Mouse (Mus musculus) heart, postnatal 36 days (tissue): Measurements from ENCODE around the gene Sacm1l. TPM values are rescaled to one million over a fixed set of nuclear protein-coding genes. Genes with fewer than 3 reads are reported as not detected.
A peak's percentile ranks its signal among the peaks of the same experiment; 100 is the strongest.

Experiments
- DNase-seq, 2 experiments: peaks; one replicate each; pipeline ENCODE4 v3.0.0; 2021 to 2022
- intact Hi-C: fragments of 180-260 bp; cut with DNase I; formaldehyde crosslinking; loops from one replicate; pipeline ENCODE4 v1.15.1; 2025
- total RNA-seq, 2 experiments: library from RNA; stranded (reverse); gene quantifications; 2 replicates each; pipeline ENCODE4 v1.2.3; 2021

Sacm1l gene
- total RNA-seq, 2 experiments from 2014 or later = 32.2 to 32.9 TPM

GRCm38 (mm10) chr9:123538189-123538588 is 8.6 kb downstream of the Sacm1l start:
- intact Hi-C loops = no loop called here

GRCm38 (mm10) chr9:123539093-123539492 is 9.5 kb downstream of the Sacm1l start:
- DNase-seq = no peak
- intact Hi-C loops = no loop called here

More at GRCm38 (mm10) chr9:123538189-123538588, 8.6 kb downstream of the Sacm1l start:
- no peak for DNase-seq

GRCm38 (mm10) chr9:123539823-123540222 is 10.3 kb downstream of the Sacm1l start:
- no peak for DNase-seq

GRCm38 (mm10) chr9:123554599-123554998 is 25.0 kb downstream of the Sacm1l start:
- intact Hi-C loops = no loop called here

More at GRCm38 (mm10) chr9:123539823-123540222, 10.3 kb downstream of the Sacm1l start:
- intact Hi-C loops = no loop called here

GRCm38 (mm10) chr9:123577360-123578192 is 48.0 kb downstream of the Sacm1l start:
- DNase-seq = no peak
- intact Hi-C loops = no loop called here

More at GRCm38 (mm10) chr9:123554599-123554998, 25.0 kb downstream of the Sacm1l start:
- no peak for DNase-seq

- DNase-seq = no peak
- intact Hi-C loops = no loop called here
Observed at GRCm38 (mm10) chr9:123589240-123589910, 59.8 kb downstream of the Sacm1l start.

DNA sequence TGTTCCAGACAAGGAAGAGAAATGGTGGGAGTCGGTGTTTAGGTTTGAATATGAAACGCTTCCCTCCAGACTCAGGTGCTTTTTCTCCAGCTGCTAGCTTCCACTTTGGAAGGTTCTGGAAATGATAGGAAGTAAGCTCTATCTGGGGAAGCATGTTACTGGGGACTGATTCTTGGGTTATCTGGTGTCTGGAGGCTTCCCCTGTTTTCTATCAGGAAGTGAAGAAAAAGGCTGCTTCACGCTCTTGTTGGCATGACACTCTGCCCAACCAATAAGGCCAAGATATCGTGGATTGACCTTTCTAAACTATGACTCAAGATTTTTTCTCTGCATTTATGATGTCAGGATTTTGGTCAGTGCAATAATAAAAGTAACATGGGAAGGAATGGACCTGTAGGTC is 65.6 kb downstream of the Sacm1l start:
- DNase-seq = no peak
- intact Hi-C loops = no loop called here

- intact Hi-C loops = no loop called here
- no peak for DNase-seq
Observed at GRCm38 (mm10) chr9:123596910-123597309, 67.4 kb downstream of the Sacm1l start.

- intact Hi-C loops = no loop called here
- no peak for DNase-seq
Observed at GRCm38 (mm10) chr9:123597376-123597775, 67.8 kb downstream of the Sacm1l start.

GRCm38 (mm10) chr9:123601529-123601928 is 72.0 kb downstream of the Sacm1l start:
- intact Hi-C loops = no loop called here
- DNase-seq = no peak

GRCm38 (mm10) chr9:123620311-123621098 is 90.9 kb downstream of the Sacm1l start:
- DNase-seq = no peak
- intact Hi-C loops = no loop called here

- no peak for DNase-seq
- intact Hi-C loops = no loop called here
Observed at GRCm38 (mm10) chr9:123624741-123625140, 95.2 kb downstream of the Sacm1l start.

GRCm38 (mm10) chr9:123625821-123626220 is 96.3 kb downstream of the Sacm1l start:
- DNase-seq = no peak
- intact Hi-C loops = no loop called here

DNA sequence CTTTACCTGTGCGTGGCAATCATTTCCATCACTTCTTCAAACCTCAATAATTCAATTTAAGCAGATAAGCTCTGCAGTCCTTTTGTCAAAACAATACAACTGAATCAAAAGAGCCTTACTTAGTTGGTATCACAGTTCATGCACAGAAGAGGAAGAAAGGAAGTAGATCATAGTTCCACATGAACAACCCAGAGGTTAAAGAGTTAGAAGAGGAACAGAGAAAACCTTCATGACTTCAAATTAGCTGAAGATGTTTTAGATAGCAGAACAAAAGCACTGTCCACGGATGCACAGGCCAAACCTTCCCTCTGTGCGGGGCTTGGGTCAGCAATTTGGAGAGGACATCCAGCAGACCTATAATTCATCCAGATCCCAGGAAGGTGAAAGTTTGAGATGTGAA is 102.1 kb downstream of the Sacm1l start:
- DNase-seq = no peak
- intact Hi-C loops = no loop called here

DNA sequence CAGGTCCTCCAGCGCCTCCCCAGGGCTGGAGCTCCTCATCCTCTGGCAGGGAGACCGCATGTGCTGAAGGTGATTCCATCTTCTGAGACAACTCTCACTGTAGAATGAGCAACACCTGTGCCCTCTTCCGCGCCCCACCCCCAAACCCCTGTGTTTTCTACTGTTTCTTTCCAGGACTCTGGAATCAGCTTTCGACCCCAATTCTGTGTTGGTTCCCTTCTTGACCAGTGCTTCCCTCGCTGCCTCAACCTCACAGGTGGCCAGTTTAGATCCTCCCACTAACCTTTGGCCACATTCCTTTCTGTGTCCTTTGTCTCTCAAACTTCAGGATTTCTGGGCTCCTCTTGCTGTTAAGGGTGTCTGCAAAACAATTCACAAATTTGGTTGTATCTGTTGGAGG is 102.7 kb downstream of the Sacm1l start, which contains the start of gene Slc6a20b:
TSS of gene Slc6a20b (minus strand) at position 285 of the 400 bp plus-strand sequence.
- intact Hi-C loops = no loop called here

DNA sequence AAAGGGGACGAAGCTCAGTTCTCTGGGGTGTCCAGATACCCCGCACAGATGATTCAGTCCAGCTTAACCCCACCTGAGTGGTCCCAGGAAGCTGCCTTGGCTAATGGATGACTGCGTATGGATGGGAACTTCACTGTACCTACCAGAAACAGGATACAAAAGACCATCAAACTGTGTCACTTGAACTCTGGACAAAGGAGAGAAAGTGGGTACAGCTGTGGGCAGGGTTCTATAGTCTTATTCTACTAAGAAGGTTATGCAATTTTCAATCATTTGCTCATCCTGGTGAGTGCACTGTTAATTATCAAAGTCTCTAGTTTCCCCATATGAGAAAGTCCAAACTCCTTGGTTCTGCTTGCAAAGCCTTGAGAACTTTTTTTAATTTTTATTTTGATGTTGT is 103.4 kb downstream of the Sacm1l start:
- no peak for DNase-seq
- intact Hi-C loops = no loop called here

More for the DNA sequence above, 102.7 kb downstream of the Sacm1l start, which contains the start of gene Slc6a20b:
- DNase-seq = no peak

- DNase-seq = no peak
- intact Hi-C loops = loop anchor here (5.0 kb wide), 2 partner anchors 71 to 161 kb away; no protein-coding TSS in a partner anchor
Observed at GRCm38 (mm10) chr9:123636771-123637170, 107.2 kb downstream of the Sacm1l start.

- intact Hi-C loops = loop anchor here (5.0 kb wide), 2 partner anchors 69 to 159 kb away; no protein-coding TSS in a partner anchor
- DNase-seq = no peak
Observed at GRCm38 (mm10) chr9:123638231-123638630, 108.7 kb downstream of the Sacm1l start.

- intact Hi-C loops = loop anchor here (5.0 kb wide), 2 partner anchors 69 to 159 kb away; no protein-coding TSS in a partner anchor
Observed at GRCm38 (mm10) chr9:123638668-123639089, 109.1 kb downstream of the Sacm1l start.

DNA sequence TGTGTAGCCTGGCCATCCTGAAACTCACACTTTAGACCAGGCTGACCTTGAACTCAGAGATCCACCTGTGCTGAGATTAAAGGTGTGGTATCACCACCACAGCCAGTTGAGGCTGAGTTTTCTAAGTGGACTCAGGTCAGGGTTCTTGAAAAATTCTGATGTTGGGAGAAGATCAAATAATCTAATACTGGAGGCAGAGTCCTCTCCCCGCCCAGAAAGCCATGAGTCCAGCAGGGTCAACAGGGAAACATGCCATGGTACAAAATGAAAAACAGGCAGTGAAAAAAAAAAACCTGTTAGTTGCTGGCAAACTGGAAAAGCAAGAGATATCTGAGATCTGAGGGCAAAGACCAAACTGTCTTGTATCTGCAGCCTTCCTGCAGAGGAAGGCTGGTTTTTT is 110.5 kb downstream of the Sacm1l start:
- DNase-seq = no peak
- intact Hi-C loops = no loop called here

More at GRCm38 (mm10) chr9:123638668-123639089, 109.1 kb downstream of the Sacm1l start:
- DNase-seq = peak in 1 of 2 experiments; percentile 11
